Mouse (Mus musculus): ENCODE measurements around the gene Cox6b1. TPM values are rescaled to one million over a fixed set of nuclear protein-coding genes. Genes with fewer than 3 reads are reported as not detected.

Gene Cox6b1
- total and polyA plus RNA-seq, 3 experiments: 432 to 776 (median 581) TPM

GRCm38 (mm10) chr7:30598786-30599185, 27.2 kb downstream of the Cox6b1 start, which contains the start of gene Zbtb32:
Gene Zbtb32 (minus strand): TSS chr7:30598909.
- no peak for DNase-seq (ENCODE audit: extremely low read depth)
- Histone ChIP-seq H3K27me3 (replicated peaks) (no peaks in the 10 kb centered on the region), H3K9ac (ENCODE audit: insufficient read depth, low read depth) (no peak within 1 kb of the TSS), H3K4me3 (replicated peaks in 1 of 3; ENCODE audit: low read depth in 2 of 3, low read length in 2 of 3, poor library complexity in 1 of 3) (no peak within 1 kb of the TSS), H3K27ac (ENCODE audit: insufficient read depth, low read depth) (no peak within 1 kb of the TSS), H3K9me3 (replicated peaks; ENCODE audit: low read length) (peaks cover 3% of the 10 kb centered on the region), H3K4me1 (ENCODE audit: control insufficient read depth in 1 of 2, insufficient read depth in 2 of 2) (peaks cover 20 to 29% of the 10 kb centered on the region in 2 experiments), H3K79me2 (replicated peaks; ENCODE audit: control insufficient read depth, extremely low read depth, insufficient read depth, poor library complexity, severe bottlenecking) (peaks cover 2% of the 10 kb centered on the region), H3K36me3 (replicated peaks in 1 of 2; ENCODE audit: control insufficient read depth in 1 of 2, insufficient read depth in 1 of 2, low read length in 1 of 2) (peaks cover 0 to 17% of the 10 kb centered on the region in 2 experiments), H3K4me2 (ENCODE audit: insufficient read depth, low read depth, poor library complexity, severe bottlenecking) (no peak within 1 kb of the TSS)
- in situ Hi-C loops (cut with MboI; ENCODE audit: low pct_ligation_motif_present, low pct_unique_long_range_greater_than_20kb, low sequenced_read_pairs) (no loop called here), dilution Hi-C loops (cut with MboI; ENCODE audit: extremely low pct_ligation_motif_present, extremely low pct_unique_long_range_greater_than_20kb, low sequenced_read_pairs) (no loop called here)
- TF ChIP-seq PAX5 (IDR thresholded peaks at IDR 0.05; ENCODE audit: low read length): no peak
- no peak for TF ChIP-seq TCF12 (IDR thresholded peaks at IDR 0.05; ENCODE audit: low read depth, low read length)
- 0 out of 2 replicates have a peak, but pooled peaks have one; percentile 31 for TF ChIP-seq POLR2AphosphoS2 (IDR thresholded peaks at IDR 0.05; ENCODE audit: low read depth, low read length)

GRCm38 (mm10) chr7:30596811-30597210, 29.1 kb downstream of the Cox6b1 start:
- TF ChIP-seq MAX (IDR thresholded peaks at IDR 0.05; ENCODE audit: low read length) (no peak), MXI1 (IDR thresholded peaks at IDR 0.05; ENCODE audit: low read depth, low read length) (no peak), ELF1 (IDR thresholded peaks at IDR 0.05; ENCODE audit: low read depth, low read length) (no peak), E2F4 (IDR thresholded peaks at IDR 0.05; ENCODE audit: insufficient replicate concordance, low read depth, low read length) (no peak), RCOR1 (conservative IDR thresholded peaks at IDR 0.05; ENCODE audit: low read depth, low read length) (no peak), ZNF384 (IDR thresholded peaks at IDR 0.05; ENCODE audit: low read depth, low read length) (no peak), TCF12 (IDR thresholded peaks at IDR 0.05; ENCODE audit: low read depth, low read length) (no peak), NELFE (IDR thresholded peaks at IDR 0.05; ENCODE audit: low read depth, low read length) (no peak), USF2 (conservative IDR thresholded peaks at IDR 0.05; ENCODE audit: low read depth, low read length) (no peak), MEF2A (IDR thresholded peaks at IDR 0.05; ENCODE audit: borderline replicate concordance, low read depth, low read length) (no peak), GABPA (IDR thresholded peaks at IDR 0.05; ENCODE audit: insufficient replicate concordance, low read depth, low read length) (no peak), ZMIZ1 (IDR thresholded peaks at IDR 0.05; ENCODE audit: low read depth, low read length) (no peak), MAFK (IDR thresholded peaks at IDR 0.05; ENCODE audit: insufficient replicate concordance, low read length) (no peak), KAT2A (IDR thresholded peaks at IDR 0.05; ENCODE audit: insufficient replicate concordance, low read length) (no peak), ETS1 (conservative IDR thresholded peaks at IDR 0.05; ENCODE audit: low read depth, low read length) (no peak)
- H3K27me3 ChIP-seq (replicated peaks): no peaks in the 10 kb centered on the region
- peaks cover 0 to 4% of the 10 kb centered on the region in 2 experiments for H3K36me3 ChIP-seq (replicated peaks in 1 of 2; ENCODE audit: control insufficient read depth in 1 of 2, insufficient read depth in 1 of 2, low read length in 1 of 2)
- peak overlapping the region; percentile 9; the same call in 1 of the 2 replicates for H3K27ac ChIP-seq (ENCODE audit: insufficient read depth, low read depth)
- no peak overlapping the region for H3K4me3 ChIP-seq (replicated peaks in 1 of 3; ENCODE audit: low read depth in 2 of 3, low read length in 2 of 3, poor library complexity in 1 of 3)
- H3K9ac ChIP-seq (ENCODE audit: insufficient read depth, low read depth): peak overlapping the region; percentile 17; the same call in 1 of the 2 replicates
- 0 out of 2 replicates have a peak overlapping the region, but pooled peaks have one; percentile 59 for H3K4me2 ChIP-seq (ENCODE audit: insufficient read depth, low read depth, poor library complexity, severe bottlenecking)
- H3K9me3 ChIP-seq (replicated peaks; ENCODE audit: low read length): peaks cover 3% of the 10 kb centered on the region
- in situ Hi-C loops (cut with MboI; ENCODE audit: low pct_ligation_motif_present, low pct_unique_long_range_greater_than_20kb, low sequenced_read_pairs): no loop called here
- peaks cover 12% of the 10 kb centered on the region for H3K79me2 ChIP-seq (replicated peaks; ENCODE audit: control insufficient read depth, extremely low read depth, insufficient read depth, poor library complexity, severe bottlenecking)
- dilution Hi-C loops (cut with MboI; ENCODE audit: extremely low pct_ligation_motif_present, extremely low pct_unique_long_range_greater_than_20kb, low sequenced_read_pairs): no loop called here
- DNase-seq (ENCODE audit: extremely low read depth): no peak
- peaks cover 16 to 39% of the 10 kb centered on the region in 2 experiments for H3K4me1 ChIP-seq (ENCODE audit: control insufficient read depth in 1 of 2, insufficient read depth in 2 of 2)
